Mouse (Mus musculus): ENCODE measurements around the gene Necab2. TPM values are rescaled to one million over a fixed set of nuclear protein-coding genes. Genes with fewer than 3 reads are reported as not detected.

Necab2 gene
- polyA plus RNA-seq (2015; fragmentation: Illumina TruSeq; extraction: RNeasy Lipid Tissue Mini Kit (QIAGEN cat#74804); ENCODE audit: low read depth, low replicate concordance), result 70.0 TPM

DNA sequence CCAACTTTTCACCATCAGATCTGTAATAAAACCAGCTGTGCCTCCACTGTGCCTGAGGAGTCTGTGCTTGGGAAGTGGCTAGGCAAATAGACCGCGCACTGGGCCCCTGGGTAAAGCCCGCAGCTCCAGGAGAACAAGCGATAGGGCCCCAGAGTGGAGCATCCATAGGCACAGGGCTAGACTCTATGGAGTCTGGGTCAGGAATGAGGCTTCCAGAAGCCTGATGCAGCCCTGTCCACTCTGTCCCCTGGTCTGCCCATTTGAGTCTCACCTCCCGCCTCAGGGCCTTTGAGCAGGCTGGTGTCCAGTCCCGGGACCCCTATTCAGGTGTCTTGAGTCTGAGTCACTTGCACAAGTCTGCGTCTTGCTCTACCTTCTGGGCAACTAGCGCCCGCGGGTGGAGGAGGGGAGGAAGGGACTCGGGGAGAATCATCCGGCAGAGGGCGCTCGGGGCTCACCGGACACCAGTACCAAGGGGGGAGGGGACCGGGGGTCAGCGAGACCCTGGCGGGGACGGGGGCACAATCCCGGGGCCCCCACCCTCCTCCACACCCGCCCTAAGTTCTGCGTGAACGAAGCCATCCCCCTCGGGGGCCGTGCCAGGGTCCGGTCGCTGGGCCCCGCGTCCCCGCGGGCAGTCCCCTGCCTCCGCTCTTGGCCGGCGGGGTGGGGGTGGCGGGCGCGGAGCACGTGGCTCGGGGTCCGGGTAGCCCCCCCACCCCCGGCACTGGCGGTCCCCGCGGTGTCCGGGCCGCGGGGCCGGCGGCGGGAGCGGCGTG lies at the start of gene Necab2:
TSS of gene Necab2 (plus strand) at position 509 of the 779 bp plus-strand sequence.

GRCm38 (mm10) chr8:119433582-119434174 lies 12.8 kb upstream of the Necab2 start, which contains the start of gene Osgin1:
Gene Osgin1, plus strand, starts transcription at chr8:119434124.

GRCm38 (mm10) chr8:119501598-119501997 lies 55.1 kb downstream of the Necab2 start, which contains the start of gene Slc38a8:
Gene Slc38a8, minus strand, starts transcription at chr8:119501698.

Other genes starting within 250 kb of the Necab2 start
- 449 TPM for gene Hsbp1, start 102.2 kb upstream of the Necab2 start, polyA plus RNA-seq (2015; fragmentation: Illumina TruSeq; extraction: RNeasy Lipid Tissue Mini Kit (QIAGEN cat#74804); ENCODE audit: low read depth, low replicate concordance)
- gene Mlycd, start 51.8 kb upstream of the Necab2 start, polyA plus RNA-seq (2015; fragmentation: Illumina TruSeq; extraction: RNeasy Lipid Tissue Mini Kit (QIAGEN cat#74804); ENCODE audit: low read depth, low replicate concordance), result 26.3 TPM
- 0.76 TPM for gene Osgin1, start 12.6 kb upstream of the Necab2 start, polyA plus RNA-seq (2015; fragmentation: Illumina TruSeq; extraction: RNeasy Lipid Tissue Mini Kit (QIAGEN cat#74804); ENCODE audit: low read depth, low replicate concordance)
- not detected for gene Slc38a8, start 55.0 kb downstream of the Necab2 start, polyA plus RNA-seq (2015; fragmentation: Illumina TruSeq; extraction: RNeasy Lipid Tissue Mini Kit (QIAGEN cat#74804); ENCODE audit: low read depth, low replicate concordance)
- 54.4 TPM for gene Mbtps1, start 112.0 kb downstream of the Necab2 start, polyA plus RNA-seq (2015; fragmentation: Illumina TruSeq; extraction: RNeasy Lipid Tissue Mini Kit (QIAGEN cat#74804); ENCODE audit: low read depth, low replicate concordance)
- gene Hsdl1, start 128.5 kb downstream of the Necab2 start, polyA plus RNA-seq (2015; fragmentation: Illumina TruSeq; extraction: RNeasy Lipid Tissue Mini Kit (QIAGEN cat#74804); ENCODE audit: low read depth, low replicate concordance), result 35.0 TPM
- gene Dnaaf1, start 128.5 kb downstream of the Necab2 start, polyA plus RNA-seq (2015; fragmentation: Illumina TruSeq; extraction: RNeasy Lipid Tissue Mini Kit (QIAGEN cat#74804); ENCODE audit: low read depth, low replicate concordance), result 0.30 TPM
- gene Taf1c, start 158.5 kb downstream of the Necab2 start, polyA plus RNA-seq (2015; fragmentation: Illumina TruSeq; extraction: RNeasy Lipid Tissue Mini Kit (QIAGEN cat#74804); ENCODE audit: low read depth, low replicate concordance), result 8.3 TPM
- gene Adad2, start 166.0 kb downstream of the Necab2 start, polyA plus RNA-seq (2015; fragmentation: Illumina TruSeq; extraction: RNeasy Lipid Tissue Mini Kit (QIAGEN cat#74804); ENCODE audit: low read depth, low replicate concordance), result 0.31 TPM
- gene Kcng4, start 189.0 kb downstream of the Necab2 start, polyA plus RNA-seq (2015; fragmentation: Illumina TruSeq; extraction: RNeasy Lipid Tissue Mini Kit (QIAGEN cat#74804); ENCODE audit: low read depth, low replicate concordance), result 8.4 TPM
- 13.4 TPM for gene Wfdc1, start 219.6 kb downstream of the Necab2 start, polyA plus RNA-seq (2015; fragmentation: Illumina TruSeq; extraction: RNeasy Lipid Tissue Mini Kit (QIAGEN cat#74804); ENCODE audit: low read depth, low replicate concordance)